Mouse (Mus musculus) Muller cell, postnatal 12 days (primary cell): ENCODE data around the gene Gzf1.
A peak's percentile ranks its signal among the peaks of the same experiment; 100 is the strongest.

Source experiments
- DNase-seq: peaks from one replicate; pipeline ENCODE4 v3.0.0-alpha.2; 2015; ENCODE audit errors: inconsistent ontology term

Gene Gzf1

GRCm38 (mm10) chr2:148706409-148707201, 25.8 kb downstream of the Gzf1 start:
- no peak for DNase-seq

GRCm38 (mm10) chr2:148707202-148707530, 26.3 kb downstream of the Gzf1 start:
- no peak for DNase-seq

DNA sequence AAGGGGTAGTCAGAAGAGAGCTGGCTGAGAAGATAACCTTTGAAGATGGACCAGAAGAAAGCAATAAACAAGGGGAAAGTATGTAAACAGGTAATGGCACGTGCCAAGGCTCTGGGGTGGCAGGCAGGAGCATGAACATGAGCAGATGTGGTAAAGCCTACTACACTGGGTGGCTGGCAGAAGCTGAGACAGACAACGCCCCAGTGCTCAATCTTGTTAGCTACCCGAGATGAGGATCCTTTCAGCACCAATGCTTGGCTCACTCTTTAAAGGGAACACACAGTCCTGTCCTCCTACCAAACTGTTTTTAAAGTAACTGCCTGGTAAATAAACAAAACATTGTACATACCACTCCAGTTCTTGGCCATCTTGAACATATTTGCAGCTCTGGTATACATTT, 31.5 kb downstream of the Gzf1 start:
- no peak for DNase-seq

GRCm38 (mm10) chr2:148717072-148717471, 36.2 kb downstream of the Gzf1 start:
- no peak for DNase-seq

GRCm38 (mm10) chr2:148719271-148719995, 38.6 kb downstream of the Gzf1 start:
- peak; percentile 6 for DNase-seq

DNA sequence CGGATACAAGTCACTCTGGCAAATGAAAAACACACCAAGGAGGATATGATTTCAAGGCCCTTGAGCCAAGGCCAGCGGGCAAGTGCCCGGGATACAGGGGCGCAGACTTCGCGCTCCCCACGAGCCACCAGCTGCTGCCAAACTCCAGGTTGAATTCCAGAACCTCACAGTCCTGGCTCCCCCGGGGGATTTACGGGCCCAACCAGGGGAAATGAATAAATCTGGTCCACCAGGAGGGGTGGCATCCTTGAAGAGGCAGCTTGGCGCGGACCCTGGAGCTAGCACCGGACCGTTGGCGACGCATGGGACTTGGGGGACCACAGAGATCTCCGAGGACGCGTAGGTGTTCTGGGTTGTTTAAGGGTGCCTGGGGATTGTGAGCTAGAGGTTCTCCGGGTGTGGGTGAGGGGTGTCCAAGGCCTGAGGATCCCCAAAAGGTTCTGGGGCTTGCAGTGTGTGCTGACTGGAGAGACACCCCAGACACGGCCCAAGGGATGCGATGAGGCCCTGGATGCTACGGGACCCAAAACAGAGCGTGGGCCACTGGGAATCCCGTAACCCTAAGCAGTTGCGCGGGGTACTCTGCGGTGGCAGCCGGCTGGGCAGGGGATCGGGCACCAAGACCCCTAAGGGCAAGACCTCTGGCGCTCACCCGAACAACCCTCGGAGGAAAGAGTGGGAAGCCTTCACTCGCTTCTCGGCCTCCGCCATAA, 50.9 kb downstream of the Gzf1 start:
- peak; percentile 57 for DNase-seq

DNA sequence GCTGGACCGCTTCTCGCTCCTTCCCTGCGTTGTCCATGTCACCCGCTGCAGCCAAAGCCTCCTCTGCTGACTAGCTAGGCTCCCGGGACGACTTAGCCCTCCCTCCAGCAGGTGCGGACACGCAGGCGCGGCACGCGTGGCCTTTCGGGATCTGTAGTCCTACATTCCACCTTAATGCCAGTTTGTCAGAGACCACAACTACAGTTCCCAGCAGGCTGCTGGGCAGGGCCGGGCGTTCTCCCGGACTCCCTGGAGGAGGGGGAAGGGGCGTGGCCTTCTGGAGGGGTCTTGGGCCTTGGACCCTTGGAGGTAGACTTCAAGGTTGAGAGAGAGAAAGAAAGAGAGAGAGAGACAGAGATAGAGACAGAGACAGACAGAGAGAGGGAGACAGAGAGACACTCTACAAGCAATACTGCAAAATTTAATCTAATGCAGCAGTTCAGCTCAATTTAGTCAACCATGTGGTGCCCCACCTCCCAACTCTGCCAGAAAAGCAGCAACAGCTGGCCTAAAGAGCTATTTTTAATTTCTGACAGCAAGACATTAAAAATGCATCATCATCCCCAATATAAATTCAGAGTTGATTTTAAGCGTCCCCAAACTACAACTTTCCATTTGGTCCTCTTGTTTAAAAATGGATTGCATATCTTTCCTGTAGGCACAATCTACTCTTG, 51.6 kb downstream of the Gzf1 start, which contains the start of gene Napb:
Napb (minus strand) TSS at position 141 of the 674 bp plus-strand sequence.
- DNase-seq: peak; percentile 93
